Mouse (Mus musculus) midbrain, embryonic 11.5 days (tissue): ENCODE results near the gene Cdx2. TPM values are rescaled to one million over a fixed set of nuclear protein-coding genes. Genes with fewer than 3 reads are reported as not detected.
A peak's percentile ranks its signal among the peaks of the same experiment; 100 is the strongest.

Experiments used
- ATAC-seq: fragments of 200-750 bp; cut with Nextera tagmentation; 2 replicates; pipeline ENCODE4 v1.8.0; 2017; ENCODE audit warnings: moderate TSS enrichment, moderate library complexity; ENCODE audit not compliant: low FRiP score
- DNase-seq: peaks from one replicate; pipeline ENCODE4 v3.0.0; 2015; ENCODE audit warnings: low spot score; ENCODE audit errors: missing footprints
- H3K27ac ChIP-seq: fragments of 300-500 bp; sonication (generic); 2 replicates; pipeline ENCODE4 v1.5.1; 2014; ENCODE audit warnings: low read depth, low read length
- H3K27me3 ChIP-seq: fragments of 300-500 bp; sonication (generic); 2 replicates; pipeline ENCODE4 v1.6.1; 2014; ENCODE audit warnings: mild to moderate bottlenecking, low read length, moderate library complexity, mixed read lengths; ENCODE audit not compliant: control insufficient read depth, insufficient read depth
- H3K36me3 ChIP-seq: fragments of 300-500 bp; sonication (generic); 2 replicates; pipeline ENCODE4 v1.6.1; 2014; ENCODE audit warnings: mild to moderate bottlenecking, low read length, moderate library complexity, mixed read lengths; ENCODE audit not compliant: control insufficient read depth, insufficient read depth
- H3K4me1 ChIP-seq: fragments of 300-500 bp; sonication (generic); 2 replicates; pipeline ENCODE4 v1.6.1; 2014; ENCODE audit warnings: low read length; ENCODE audit not compliant: control insufficient read depth, insufficient read depth
- H3K4me2 ChIP-seq: fragments of 300-500 bp; sonication (generic); 2 replicates; pipeline ENCODE4 v1.6.1; 2014; ENCODE audit warnings: mild to moderate bottlenecking, moderate library complexity
- H3K4me3 ChIP-seq: fragments of 300-500 bp; sonication (generic); 2 replicates; pipeline ENCODE4 v1.5.1; 2014; ENCODE audit warnings: low read depth, low read length
- H3K9ac ChIP-seq: fragments of 300-500 bp; sonication (generic); 2 replicates; pipeline ENCODE4 v1.6.1; 2014; ENCODE audit warnings: low read length
- H3K9me3 ChIP-seq: fragments of 300-500 bp; sonication (generic); 2 replicates; pipeline ENCODE4 v1.6.1; 2016; ENCODE audit warnings: low read length; ENCODE audit not compliant: control insufficient read depth
- WGBS: fragments of 180-500 bp; shearing (Covaris S2); extraction: QIAGEN DNeasy Blood & Tissue Kit; methylation state at CpG from one replicate; pipeline ENCODE4 v1.1.7; 2014; 5-methylcytosine and 5-hydroxymethylcytosine counted together
- polyA plus RNA-seq: library from polyadenylated mRNA; unstranded; fragments of >200 nt; fragmentation: Nextera tagmentation; extraction: Ambion mirVana; gene quantifications from 2 replicates; pipeline ENCODE4 v1.2.1, GENCODE M21; 2014

Gene Cdx2
- polyA plus RNA-seq, 1 experiment from 2014 or later: not detected

GRCm38 (mm10) chr5:147308451-147308850, 1.4 kb upstream of the Cdx2 start:
- peak; percentile 94 for DNase-seq
- no peak overlapping the region for H3K4me2 ChIP-seq
- H3K4me3 ChIP-seq: no peak overlapping the region
- H3K9me3 ChIP-seq: no peaks in the 10 kb centered on the region
- H3K9ac ChIP-seq: no peak overlapping the region
- WGBS: 7% methylated on average over 9 of the region's 9 CpGs
- peaks cover 7% of the 10 kb centered on the region for H3K4me1 ChIP-seq
- H3K36me3 ChIP-seq: no peaks in the 10 kb centered on the region
- peaks cover 100% of the 10 kb centered on the region for H3K27me3 ChIP-seq
- ATAC-seq: no peak
- H3K27ac ChIP-seq: no peak overlapping the region

- Histone ChIP-seq H3K36me3 (no peaks in the 10 kb centered on the region), H3K9me3 (no peaks in the 10 kb centered on the region), H3K4me1 (peaks cover 7% of the 10 kb centered on the region), H3K27ac (no peak overlapping the region), H3K9ac (no peak overlapping the region), H3K4me3 (no peak overlapping the region), H3K27me3 (peaks cover 100% of the 10 kb centered on the region), H3K4me2 (no peak overlapping the region)
- WGBS: 0% methylated on average over 12 of the region's 12 CpGs
- no peak for DNase-seq
- no peak for ATAC-seq
Measured at GRCm38 (mm10) chr5:147307398-147307785, 322 bp upstream of the Cdx2 start.

- Histone ChIP-seq H3K9me3 (no peaks in the 10 kb centered on the region), H3K4me3 (no peak overlapping the region), H3K4me1 (peaks cover 7% of the 10 kb centered on the region), H3K4me2 (no peak overlapping the region), H3K36me3 (no peaks in the 10 kb centered on the region), H3K27ac (no peak overlapping the region), H3K9ac (no peak overlapping the region), H3K27me3 (peaks cover 100% of the 10 kb centered on the region)
- ATAC-seq (no peak), DNase-seq (peak; percentile 95)
- WGBS: under 1% methylated on average over 57 of the region's 58 CpGs
Measured at GRCm38 (mm10) chr5:147305856-147306637, 1.0 kb downstream of the Cdx2 start.

- Histone ChIP-seq H3K4me3 (no peak overlapping the region), H3K27ac (no peak overlapping the region), H3K36me3 (no peaks in the 10 kb centered on the region), H3K27me3 (peaks cover 100% of the 10 kb centered on the region), H3K4me1 (peaks cover 7% of the 10 kb centered on the region), H3K9me3 (no peaks in the 10 kb centered on the region), H3K9ac (no peak overlapping the region), H3K4me2 (no peak overlapping the region)
- WGBS: under 1% methylated on average over 16 of the region's 16 CpGs
- peak; percentile 94 for DNase-seq
- ATAC-seq: no peak
Measured at GRCm38 (mm10) chr5:147305166-147305565, 1.9 kb downstream of the Cdx2 start.

- Histone ChIP-seq H3K36me3 (no peaks in the 10 kb centered on the region), H3K9me3 (no peaks in the 10 kb centered on the region), H3K27ac (no peak overlapping the region), H3K4me1 (peaks cover 11% of the 10 kb centered on the region), H3K27me3 (peaks cover 100% of the 10 kb centered on the region), H3K9ac (no peak overlapping the region), H3K4me2 (no peak overlapping the region), H3K4me3 (no peak overlapping the region)
- ATAC-seq (peak; percentile 22; the same call in 1 of the 2 replicates), DNase-seq (peak; percentile 95)
- WGBS: under 1% methylated on average over 54 of the region's 54 CpGs
Measured at GRCm38 (mm10) chr5:147304276-147305155, 2.6 kb downstream of the Cdx2 start.

GRCm38 (mm10) chr5:147302746-147303400, 4.2 kb downstream of the Cdx2 start:
- Histone ChIP-seq H3K36me3 (no peaks in the 10 kb centered on the region), H3K27ac (no peak overlapping the region), H3K4me3 (no peak overlapping the region), H3K4me1 (peaks cover 14% of the 10 kb centered on the region), H3K9ac (no peak overlapping the region), H3K27me3 (peaks cover 99% of the 10 kb centered on the region), H3K9me3 (no peaks in the 10 kb centered on the region), H3K4me2 (no peak overlapping the region)
- WGBS: 5% methylated on average over 13 of the region's 13 CpGs
- peak; percentile 89 for DNase-seq
- no peak for ATAC-seq

- H3K9ac ChIP-seq: no peak overlapping the region
- no peak for ATAC-seq
- H3K27me3 ChIP-seq: peaks cover 99% of the 10 kb centered on the region
- H3K4me2 ChIP-seq: no peak overlapping the region
- H3K27ac ChIP-seq: no peak overlapping the region
- no peak overlapping the region for H3K4me3 ChIP-seq
- H3K4me1 ChIP-seq: peaks cover 14% of the 10 kb centered on the region
- H3K36me3 ChIP-seq: no peaks in the 10 kb centered on the region
- WGBS: 3% methylated on average over 8 of the region's 8 CpGs
- peak; percentile 94 for DNase-seq
- no peaks in the 10 kb centered on the region for H3K9me3 ChIP-seq
Measured at GRCm38 (mm10) chr5:147302141-147302540, 4.9 kb downstream of the Cdx2 start.

- WGBS: under 1% methylated on average over 10 of the region's 10 CpGs
- ATAC-seq (no peak), DNase-seq (peak; percentile 95)
- Histone ChIP-seq H3K9me3 (no peaks in the 10 kb centered on the region), H3K4me2 (no peak overlapping the region), H3K9ac (no peak overlapping the region), H3K36me3 (no peaks in the 10 kb centered on the region), H3K4me1 (peaks cover 14% of the 10 kb centered on the region), H3K27ac (no peak overlapping the region), H3K27me3 (peaks cover 99% of the 10 kb centered on the region), H3K4me3 (no peak overlapping the region)
Measured at GRCm38 (mm10) chr5:147301781-147302070, 5.3 kb downstream of the Cdx2 start.
